In genomic region chr3:103171505-103172267, GRCm38 (mm10) we compare ENCODE assay signal across 7 mouse cellular contexts. TPM values are rescaled to one million over a fixed set of nuclear protein-coding genes. Genes with fewer than 3 reads are reported as not detected.
DNase-seq lines count a peak whose midpoint lies in the region; ATAC-seq lines count a peak whose summit lies in the region.

Gene Bcas2, plus strand, starts transcription at chr3:103171655.

- peak within 1 kb of the TSS; percentile 91 for H3K4me2 ChIP-seq in intestine, embryonic 16.5 days (ENCODE audit: low read depth, low read length)
- peak within 1 kb of the TSS; percentile 78 for H3K4me2 ChIP-seq in midbrain, embryonic 11.5 days

- H3K36me3 ChIP-seq in intestine, embryonic 16.5 days (ENCODE audit: control insufficient read depth, insufficient read depth, low read length) = peaks cover 10% of the 10 kb centered on the region; the same call in 1 of the 2 replicates
- H3K36me3 ChIP-seq in midbrain, embryonic 11.5 days (ENCODE audit: control insufficient read depth, insufficient read depth, low read length) = no peaks in the 10 kb centered on the region; the same call in 1 of the 2 replicates

- WGBS in intestine, embryonic 16.5 days = under 1% methylated on average over 56 of the region's 56 CpGs
- WGBS in midbrain, embryonic 11.5 days = under 1% methylated on average over 56 of the region's 56 CpGs

- H3K4me1 ChIP-seq in intestine, embryonic 16.5 days (ENCODE audit: control insufficient read depth, insufficient read depth, low read length) = peaks cover 12% of the 10 kb centered on the region
- peaks cover 6% of the 10 kb centered on the region for H3K4me1 ChIP-seq in midbrain, embryonic 11.5 days (ENCODE audit: control insufficient read depth, insufficient read depth, low read length)

- H3K4me3 ChIP-seq in intestine, embryonic 16.5 days (ENCODE audit: low read length) = peak within 1 kb of the TSS; percentile 87
- H3K4me3 ChIP-seq in midbrain, embryonic 11.5 days (ENCODE audit: low read depth, low read length) = peak within 1 kb of the TSS; percentile 90

- peak within 1 kb of the TSS; percentile 87 for H3K27ac ChIP-seq in intestine, embryonic 16.5 days (ENCODE audit: low read length)
- H3K27ac ChIP-seq in midbrain, embryonic 11.5 days (ENCODE audit: low read depth, low read length) = no peak within 1 kb of the TSS; the same call in 1 of the 2 replicates

- intact Hi-C loops in left cerebral cortex, postnatal 36 days (cut with DNase I) = loop anchor here (2.0 to 10.0 kb wide), 2 partner anchors 103 to 113 kb away; partner anchors contain the start of genes Nras and Trim33

- peak; percentile 98 for DNase-seq in adrenal gland, adult 2 months
- DNase-seq in embryo, embryonic 11.5 days (ENCODE audit: low read depth, low spot score) = peak; percentile 99
- peak; percentile 98 to 99 for DNase-seq in gastrocnemius, postnatal 4 days (ENCODE audit: low spot score in 2 of 2)
- DNase-seq in left cerebral cortex, postnatal 36 days (ENCODE audit: low spot score in 2 of 2) = peak; percentile 98 to 99
- peak; percentile 100 for DNase-seq in midbrain, embryonic 11.5 days (ENCODE audit: low spot score, missing footprints)
- peak; percentile 98 for DNase-seq in skeletal muscle tissue, adult 2 months (ENCODE audit: low read depth, low spot score)

- no peaks in the 10 kb centered on the region for H3K27me3 ChIP-seq in intestine, embryonic 16.5 days (replicated peaks; ENCODE audit: control insufficient read depth, insufficient read depth, low read length)
- H3K27me3 ChIP-seq in midbrain, embryonic 11.5 days (ENCODE audit: control insufficient read depth, insufficient read depth, low read length) = no peaks in the 10 kb centered on the region

- peak within 1 kb of the TSS; percentile 91 for H3K9ac ChIP-seq in intestine, embryonic 16.5 days (ENCODE audit: low read depth, low read length)
- peak within 1 kb of the TSS; percentile 90 for H3K9ac ChIP-seq in midbrain, embryonic 11.5 days (ENCODE audit: low read length)

- peak; percentile 97 for ATAC-seq in intestine, embryonic 16.5 days
- ATAC-seq in midbrain, embryonic 11.5 days (ENCODE audit: low FRiP score) = peak; percentile 95

- H3K9me3 ChIP-seq in intestine, embryonic 16.5 days (ENCODE audit: control insufficient read depth, low read length) = no peaks in the 10 kb centered on the region
- no peaks in the 10 kb centered on the region for H3K9me3 ChIP-seq in midbrain, embryonic 11.5 days (ENCODE audit: control insufficient read depth, low read length)

RNA-seq across cellular contexts. Expression of gene Bcas2, which starts in this region (rescaled TPM):
- total RNA-seq in adrenal gland, adult 2 months (2021) = 10 to 100 TPM; 53.5 to 56.0 TPM
- 13.6 and 16.8 TPM in 2 replicates for polyA plus RNA-seq in adrenal gland, adult 2 months (2012; rRNA removed)
- 10 to 100 TPM; 57.9 to 60.7 TPM for total RNA-seq in gastrocnemius, postnatal 4 days (2021)
- 153 and 173 TPM in 2 replicates for polyA plus RNA-seq in intestine, embryonic 16.5 days (2015; fragmentation: Nextera tagmentation; extraction: Ambion mirVana)
- 10 to 100 TPM; 67.6 to 79.7 TPM for total RNA-seq in left cerebral cortex, postnatal 36 days (2021)
- 250 and 276 TPM in 2 replicates for polyA plus RNA-seq in midbrain, embryonic 11.5 days (2014; fragmentation: Nextera tagmentation; extraction: Ambion mirVana)
